Mouse (Mus musculus) retina, postnatal 1 day (tissue): Measurements from ENCODE around the gene Klre1.
A peak's percentile ranks its signal among the peaks of the same experiment; 100 is the strongest.

Experiments
- DNase-seq: peaks from one replicate; pipeline ENCODE4 v3.0.0-alpha.2; 2012

Klre1 gene

DNA sequence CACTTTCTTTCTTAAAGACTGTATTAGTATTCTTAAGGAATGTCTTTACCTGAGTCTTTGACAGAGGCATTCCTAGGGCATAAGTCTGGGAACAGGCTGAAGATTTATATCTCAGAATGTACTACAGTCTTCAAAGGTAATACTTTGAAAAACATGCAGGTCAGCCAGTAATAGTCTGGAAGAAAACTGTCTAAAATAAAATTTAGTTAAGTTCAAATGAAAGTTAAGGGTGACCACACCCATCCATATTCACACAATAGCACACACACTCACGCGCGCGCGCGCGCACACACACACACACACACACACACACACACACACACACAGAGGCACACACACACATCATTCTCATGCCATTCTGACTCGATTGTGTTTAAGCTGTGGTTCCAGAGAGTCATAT is at the start of gene Klre1:
Klre1 (plus strand) TSS at position 301 of the 400 bp plus-strand sequence.
- no peak for DNase-seq

DNA sequence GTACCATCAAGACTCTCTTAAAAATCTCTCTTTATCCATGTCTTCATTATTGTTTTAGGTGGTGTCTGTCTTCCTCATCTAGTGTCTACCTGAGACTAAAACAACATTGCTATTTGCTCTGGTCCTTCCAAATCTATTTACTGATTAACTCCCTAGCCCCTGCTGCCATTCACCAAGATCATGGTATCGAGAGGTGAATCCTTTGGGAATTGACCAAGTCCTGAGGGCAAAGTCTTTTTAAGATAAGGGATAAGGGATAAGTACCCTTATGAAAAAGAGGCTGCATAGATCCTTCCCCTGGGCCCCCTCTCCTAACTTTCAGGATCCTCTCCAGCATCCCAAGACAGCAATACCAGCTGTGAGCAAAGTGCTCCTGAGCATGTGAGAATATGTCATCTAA is 48.1 kb upstream of the Klre1 start:
- DNase-seq: no peak

DNA sequence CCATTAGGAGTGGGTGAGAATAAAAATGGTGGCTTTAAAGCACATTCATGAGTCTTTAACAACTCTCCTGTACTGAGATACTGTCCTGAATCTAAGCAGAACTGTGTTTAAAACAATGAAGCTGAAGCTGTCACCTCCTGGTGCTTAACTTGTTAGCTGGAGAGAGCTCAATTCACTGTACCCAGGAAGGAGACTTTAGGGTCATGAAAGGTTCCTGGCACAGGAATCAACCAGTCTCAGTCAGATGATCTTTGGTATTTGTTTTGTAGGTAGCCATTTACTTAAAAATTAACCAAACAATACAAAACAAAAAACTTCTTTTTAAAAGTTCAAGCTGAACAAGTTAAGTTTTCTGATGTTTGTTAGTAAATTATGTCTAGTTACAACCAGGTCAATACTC is 47.4 kb upstream of the Klre1 start:
- DNase-seq: no peak

DNA sequence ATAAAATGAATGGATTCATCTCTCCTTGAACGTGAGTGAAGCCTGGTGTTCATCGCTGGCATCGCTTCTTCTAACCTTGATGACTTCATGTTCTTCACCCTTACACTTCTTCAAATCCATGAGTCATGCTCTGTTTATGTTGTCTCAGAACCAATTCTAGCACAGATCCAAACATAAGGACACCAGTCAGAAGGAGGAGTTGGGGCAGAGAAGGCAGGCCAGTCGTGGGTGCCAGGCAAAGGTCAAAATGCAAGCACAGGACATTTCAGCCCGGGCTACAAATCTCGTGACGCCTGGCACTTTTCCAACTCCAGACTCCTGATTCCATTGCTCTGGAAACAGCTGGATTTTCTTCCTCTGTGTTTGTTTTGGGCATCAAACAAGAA is 45.2 kb upstream of the Klre1 start:
- peak; percentile 74 for DNase-seq

DNA sequence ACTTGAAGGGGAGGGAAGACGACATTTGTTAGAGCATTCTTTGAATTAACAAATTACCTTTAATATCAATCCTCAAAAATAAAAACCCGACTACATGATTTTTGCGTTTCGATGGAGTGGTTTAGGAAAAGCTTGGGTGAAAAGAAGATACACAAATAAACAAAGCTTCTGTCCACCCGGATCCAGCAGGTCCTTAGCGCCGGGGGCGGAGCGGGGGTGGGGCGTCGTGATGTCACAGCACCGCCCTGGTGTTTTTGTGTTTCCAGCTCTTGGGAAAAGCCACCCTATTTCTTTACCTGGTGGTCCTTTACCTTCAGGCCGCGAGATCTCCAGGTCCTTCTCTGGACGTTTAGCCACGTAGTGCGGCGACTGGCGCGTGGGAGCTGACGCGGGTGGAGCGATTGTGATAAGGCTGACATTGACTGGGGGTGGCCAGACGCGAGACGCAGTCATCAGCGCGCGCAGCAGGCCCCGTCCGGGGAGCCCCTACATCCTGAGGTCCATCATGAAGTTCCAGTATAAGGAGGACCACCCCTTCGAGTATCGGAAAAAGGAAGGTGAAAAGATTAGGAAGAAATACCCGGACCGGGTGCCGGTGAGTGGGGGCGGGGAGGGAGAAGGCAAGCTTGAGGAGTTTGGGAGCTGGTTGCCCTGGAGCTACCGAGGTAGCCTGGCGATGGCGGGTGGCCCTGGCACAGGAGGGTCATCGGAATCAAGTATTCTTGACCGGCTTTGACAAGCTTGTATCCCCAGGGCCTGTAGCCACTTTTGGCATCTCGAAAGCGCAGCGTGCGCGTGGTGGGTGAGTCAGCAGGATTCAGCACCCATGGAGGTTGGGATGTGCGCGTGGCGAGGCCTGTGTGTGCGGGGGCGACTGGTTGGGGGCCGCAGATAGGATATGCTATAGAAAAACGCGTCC is 44.5 kb upstream of the Klre1 start, which contains the start of gene Gabarapl1:
Gabarapl1 (plus strand) TSS at position 219 of the 919 bp plus-strand sequence.
- peak; percentile 80 for DNase-seq

DNA sequence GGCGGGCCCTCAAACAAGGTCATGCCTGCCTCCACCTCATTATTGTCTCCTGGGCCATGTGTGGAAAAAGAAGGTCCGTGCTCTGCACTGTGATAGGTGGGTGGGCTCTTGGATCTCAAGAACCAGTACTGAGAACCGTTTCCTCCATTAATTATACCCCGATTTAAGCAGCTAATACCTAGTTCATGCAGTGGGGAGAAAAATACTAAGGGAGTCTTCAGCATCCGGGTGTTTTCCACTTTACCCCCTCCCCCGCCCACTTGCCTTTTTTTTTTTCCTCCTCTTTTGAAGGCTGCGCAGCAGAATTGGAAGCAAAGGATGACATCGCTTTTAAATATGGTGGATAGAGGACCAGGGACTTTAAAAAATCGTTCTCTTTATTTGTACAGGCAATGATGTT is 43.6 kb upstream of the Klre1 start:
- DNase-seq: peak; percentile 57

DNA sequence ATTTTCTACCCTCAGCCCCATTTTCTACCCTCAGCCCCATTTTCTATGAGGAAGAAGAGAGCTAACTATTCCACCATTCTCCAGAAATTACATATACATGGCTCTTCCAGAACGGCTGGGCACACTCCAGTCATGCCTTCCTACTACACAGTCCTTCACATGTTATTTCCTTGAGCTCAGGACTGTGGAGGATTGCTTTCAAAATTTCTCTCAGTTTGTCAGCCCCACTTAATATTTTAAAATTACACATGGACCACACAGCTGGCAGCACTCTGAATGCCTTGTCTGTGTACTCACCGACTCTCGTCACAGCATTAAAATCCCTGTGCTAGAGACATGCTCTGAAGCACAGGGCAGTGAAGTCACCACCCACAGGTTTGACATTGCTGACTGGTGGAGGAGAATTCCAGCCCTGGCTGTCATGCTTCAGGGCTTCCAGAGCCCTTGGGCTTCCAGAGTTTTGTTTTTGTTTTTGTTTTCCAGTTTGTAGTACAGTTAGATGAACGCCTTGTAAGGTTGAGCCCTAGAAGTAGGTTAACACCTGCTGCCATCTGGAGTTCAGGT is 43.0 kb upstream of the Klre1 start:
- DNase-seq: peak; percentile 8

DNA sequence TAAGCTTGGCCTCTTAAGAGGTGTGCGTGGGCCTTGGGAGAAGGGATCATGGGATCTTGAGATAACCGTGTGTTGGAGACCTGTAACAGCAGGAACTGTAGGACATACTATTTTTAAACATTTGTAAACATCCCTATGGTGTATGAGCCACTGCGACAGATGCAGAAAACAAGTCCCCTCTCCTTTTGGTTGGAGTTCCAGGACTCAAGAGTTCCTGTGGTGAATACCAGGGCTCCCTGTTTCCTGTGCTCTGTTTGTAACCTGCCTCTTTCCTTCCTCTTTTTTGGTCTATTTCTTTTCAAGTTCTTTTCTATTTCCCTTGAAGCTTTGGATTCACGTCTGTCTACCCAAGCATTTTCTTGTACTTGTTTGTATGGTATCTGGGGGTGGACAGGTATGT is 42.0 kb upstream of the Klre1 start:
- DNase-seq: no peak

DNA sequence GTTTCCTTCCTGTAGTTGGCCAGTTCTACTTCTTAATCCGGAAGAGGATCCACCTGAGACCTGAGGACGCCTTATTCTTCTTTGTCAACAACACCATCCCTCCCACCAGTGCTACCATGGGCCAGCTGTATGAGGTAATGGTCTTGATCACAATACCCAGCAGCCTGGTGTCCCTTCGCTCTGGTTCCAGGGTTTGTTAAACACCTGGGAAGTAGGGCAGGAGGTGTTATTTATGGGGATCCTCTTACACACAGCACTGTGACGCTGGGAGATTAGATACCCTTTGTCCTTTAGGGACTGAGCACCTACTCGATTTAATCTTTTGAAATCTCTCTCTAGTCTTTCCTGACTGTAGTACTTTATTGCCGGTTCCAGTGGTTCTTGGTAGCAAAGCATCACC is 39.1 kb upstream of the Klre1 start:
- no peak for DNase-seq

DNA sequence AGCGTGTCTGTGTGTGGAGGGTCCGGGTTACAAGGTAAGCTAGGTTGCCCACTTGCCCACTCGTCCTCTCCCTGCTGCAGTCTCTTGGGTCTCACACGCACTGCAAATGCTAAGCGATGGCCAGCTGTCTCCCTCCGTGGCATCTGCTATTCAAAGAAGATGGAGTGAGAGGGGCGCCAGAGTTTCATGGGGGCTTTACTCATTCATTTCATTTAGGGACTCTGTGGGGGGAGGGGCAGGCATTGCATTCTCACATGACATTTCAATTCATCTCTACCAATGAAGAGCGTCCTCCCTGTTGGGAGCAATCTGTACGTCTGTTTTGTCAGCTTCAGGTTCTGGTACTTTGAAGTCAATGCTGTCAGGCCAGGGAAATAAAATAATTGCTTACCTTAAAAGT is 35.8 kb upstream of the Klre1 start:
- DNase-seq: no peak

DNA sequence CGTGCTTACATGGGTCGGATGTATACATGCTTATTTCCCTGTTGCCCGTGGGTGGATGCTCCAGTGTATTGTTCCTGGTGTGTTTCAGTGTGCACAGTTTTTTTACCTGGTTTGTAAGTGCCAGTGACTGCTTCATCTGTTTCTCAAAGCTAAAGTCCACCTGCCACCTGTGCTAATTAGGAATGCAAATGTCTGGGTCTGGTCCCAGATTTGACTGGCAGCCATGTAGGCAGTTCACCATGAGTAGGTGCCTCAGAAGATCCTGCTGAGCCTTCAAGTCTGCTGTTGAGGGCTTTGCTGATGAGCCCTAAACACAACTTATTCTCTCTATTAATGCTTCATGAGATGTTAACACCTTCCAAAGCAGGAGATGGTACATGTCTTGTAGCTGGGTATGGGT is 35.2 kb upstream of the Klre1 start:
- DNase-seq: no peak

DNA sequence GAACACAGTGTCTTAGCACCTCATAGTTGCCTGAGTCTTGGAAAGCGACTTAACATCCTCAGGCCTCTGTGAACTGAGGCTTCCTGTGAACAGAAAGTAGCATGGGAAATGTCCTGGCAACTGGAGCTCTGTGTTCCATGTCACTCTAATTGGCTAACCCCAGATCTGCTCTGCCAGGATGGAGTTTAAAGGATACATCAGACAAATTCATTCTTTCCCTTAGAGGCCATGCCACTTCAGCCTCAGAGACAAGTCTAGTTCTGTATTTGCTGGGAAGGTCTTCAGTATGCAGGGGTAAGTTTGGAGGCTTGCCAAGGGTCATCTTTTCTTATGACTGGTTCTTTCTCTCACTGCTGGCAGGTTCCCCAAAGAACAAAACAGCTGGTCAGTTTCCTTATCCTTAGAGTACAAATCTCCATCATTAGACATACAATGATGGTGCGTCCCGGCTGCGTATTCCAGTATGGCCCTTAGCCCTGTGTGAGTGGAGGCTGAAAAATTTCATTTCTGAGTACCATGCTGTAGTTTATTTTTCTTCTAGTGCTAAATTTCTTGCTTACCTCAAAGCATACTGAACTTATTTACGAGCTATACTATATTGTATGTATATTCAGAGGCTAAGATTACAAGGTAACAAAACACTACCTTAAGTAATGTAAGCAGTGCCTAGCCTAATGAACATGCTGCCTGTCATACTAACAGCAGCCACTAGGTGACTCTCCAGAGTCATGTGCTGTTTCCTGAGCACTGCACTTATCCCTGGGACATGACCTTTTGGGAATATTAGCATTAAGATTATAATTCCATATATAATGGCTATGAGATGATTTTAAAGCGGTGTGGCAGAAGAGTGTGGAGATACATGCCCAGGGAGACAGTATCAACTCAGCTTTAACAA is 33.7 kb upstream of the Klre1 start:
- DNase-seq: peak; percentile 74

DNA sequence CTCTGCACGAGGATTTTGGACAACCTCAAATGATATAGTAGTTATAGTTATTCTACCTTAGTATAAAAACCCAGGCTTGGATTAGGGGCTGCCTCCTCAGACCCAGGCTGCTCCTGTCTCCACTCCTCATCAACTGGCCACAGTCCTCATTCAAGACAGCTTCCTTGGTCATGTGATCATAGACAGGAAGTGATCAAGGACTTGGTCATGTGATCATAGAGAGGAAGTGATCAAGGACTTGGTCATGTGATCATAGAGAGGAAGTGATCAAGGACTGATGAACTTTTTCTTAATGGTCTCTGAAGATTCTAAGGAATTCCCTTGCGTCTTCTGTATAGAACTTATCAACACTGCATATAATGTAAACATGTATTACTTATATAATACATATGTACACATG is 30.4 kb upstream of the Klre1 start:
- no peak for DNase-seq

DNA sequence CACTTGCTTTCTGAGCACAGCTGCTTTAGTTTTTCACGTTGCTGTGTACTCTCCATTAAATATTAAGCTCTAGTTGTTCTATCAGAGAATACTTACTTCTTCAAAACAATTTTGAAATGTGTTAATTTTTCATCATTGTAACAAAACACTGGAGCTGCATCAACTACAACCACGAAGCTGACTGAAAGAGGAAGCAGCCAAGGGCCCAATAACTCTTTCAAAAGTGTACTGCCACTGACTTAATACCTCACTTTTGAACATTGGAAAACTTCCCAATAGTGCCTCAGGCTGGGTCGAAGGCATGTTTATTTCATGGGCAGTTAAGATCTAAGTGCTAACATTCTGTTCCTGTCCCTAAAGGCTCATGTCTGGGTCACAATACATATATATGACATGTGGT is 29.7 kb upstream of the Klre1 start:
- no peak for DNase-seq

DNA sequence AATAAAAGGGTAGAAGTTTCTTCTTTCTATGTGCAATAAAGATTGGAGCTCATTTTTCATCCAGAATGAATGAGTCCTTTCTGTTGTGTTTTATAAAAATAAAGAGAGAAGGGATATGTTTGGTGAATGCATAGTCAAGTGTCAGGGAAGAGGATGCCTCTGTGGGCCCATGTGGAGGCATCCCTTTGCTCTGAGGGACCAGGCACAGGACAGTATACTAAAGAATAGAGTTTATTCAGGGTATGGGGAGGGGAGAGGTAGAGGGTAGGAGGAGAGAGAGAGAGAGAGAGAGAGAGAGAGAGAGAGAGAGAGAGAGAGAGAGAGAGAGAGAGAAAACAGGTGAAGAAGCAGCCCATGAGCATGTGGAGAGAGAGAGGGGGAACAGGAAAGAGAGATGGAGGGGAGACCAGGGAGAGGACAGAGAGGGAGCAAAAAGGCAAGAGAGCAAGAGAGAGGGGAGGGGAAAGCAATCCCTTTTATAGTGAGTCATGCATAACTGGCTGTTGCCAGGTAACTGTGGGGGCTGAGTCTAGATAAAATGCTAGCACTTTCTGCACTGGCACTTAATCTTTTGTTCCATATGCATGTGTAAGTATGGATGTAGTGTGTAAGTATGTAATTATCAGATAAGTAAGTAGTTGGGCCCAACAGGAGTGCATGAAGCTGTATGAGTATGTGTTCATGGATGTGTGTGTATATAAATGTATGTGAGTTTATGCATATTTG is 20.2 kb upstream of the Klre1 start:
- DNase-seq: no peak

DNA sequence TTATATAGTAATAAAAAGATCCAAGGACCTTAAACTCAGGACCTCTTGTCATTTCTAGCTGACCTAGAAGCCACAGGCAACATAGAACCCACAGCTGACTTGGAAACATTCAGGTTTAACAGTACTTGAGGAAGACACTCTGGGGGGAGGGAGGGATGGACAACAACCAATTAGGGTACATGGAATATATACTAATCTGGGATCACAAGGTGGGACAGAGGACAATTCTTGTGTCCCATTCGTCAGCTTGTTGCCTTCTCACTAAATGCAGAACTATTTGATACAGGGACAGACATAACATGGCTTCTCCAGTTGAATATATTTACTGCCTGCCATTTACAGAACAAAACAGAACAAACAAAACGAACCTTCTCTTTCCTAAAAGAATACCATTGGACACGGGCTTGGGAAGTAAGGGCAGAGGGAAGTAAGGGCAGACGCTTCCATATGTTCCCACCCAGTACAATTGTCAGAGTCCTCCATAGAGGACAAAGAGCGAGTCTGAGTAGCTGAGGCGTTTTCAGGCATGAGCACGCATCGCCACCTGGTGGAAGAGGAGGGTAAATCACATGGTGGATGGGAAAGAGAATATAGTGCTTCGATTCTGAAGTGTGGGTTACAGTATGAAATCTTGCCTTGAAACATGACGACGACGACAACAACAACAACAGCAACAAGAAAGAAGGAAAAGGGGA is 18.6 kb upstream of the Klre1 start:
- DNase-seq: peak; percentile 83

DNA sequence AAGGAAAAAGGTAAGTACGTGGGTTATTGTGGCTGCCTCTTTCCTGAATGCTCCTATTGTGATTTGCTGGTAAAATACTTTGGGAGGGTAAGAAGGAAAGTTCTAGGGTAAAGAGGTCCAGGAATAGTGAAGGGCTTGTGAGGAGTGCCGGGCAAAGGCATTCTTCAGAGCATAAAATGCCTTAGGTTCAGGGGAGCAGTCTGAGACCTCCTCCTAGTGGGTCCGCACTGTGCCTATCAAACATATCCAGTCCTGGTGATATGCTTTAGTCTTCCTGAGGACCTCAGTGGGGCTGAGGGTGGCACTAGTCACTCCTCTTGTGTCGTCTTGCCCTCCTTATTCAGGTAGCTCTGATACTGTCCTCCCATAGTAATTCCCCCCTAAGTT is 18.1 kb upstream of the Klre1 start:
- no peak for DNase-seq

DNA sequence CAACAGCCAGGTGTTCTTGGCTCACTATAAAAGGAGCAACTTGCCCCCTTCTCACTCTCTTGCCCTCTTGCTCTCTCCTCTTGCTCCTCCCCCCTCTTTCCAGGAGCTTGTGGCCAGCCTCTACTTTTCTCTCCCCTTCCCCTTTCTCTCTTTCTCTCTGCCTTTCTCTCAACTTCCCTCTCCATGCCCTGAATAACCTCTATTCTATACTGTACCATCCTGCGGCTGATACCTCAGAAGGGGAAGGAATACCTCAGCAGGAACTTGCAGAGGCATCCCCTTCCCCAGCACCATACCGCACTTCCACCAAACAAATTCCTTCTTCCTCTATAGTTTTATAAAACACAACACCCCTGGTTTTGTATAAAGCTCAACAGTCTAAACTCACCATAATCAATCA is 12.4 kb upstream of the Klre1 start:
- DNase-seq: no peak

DNA sequence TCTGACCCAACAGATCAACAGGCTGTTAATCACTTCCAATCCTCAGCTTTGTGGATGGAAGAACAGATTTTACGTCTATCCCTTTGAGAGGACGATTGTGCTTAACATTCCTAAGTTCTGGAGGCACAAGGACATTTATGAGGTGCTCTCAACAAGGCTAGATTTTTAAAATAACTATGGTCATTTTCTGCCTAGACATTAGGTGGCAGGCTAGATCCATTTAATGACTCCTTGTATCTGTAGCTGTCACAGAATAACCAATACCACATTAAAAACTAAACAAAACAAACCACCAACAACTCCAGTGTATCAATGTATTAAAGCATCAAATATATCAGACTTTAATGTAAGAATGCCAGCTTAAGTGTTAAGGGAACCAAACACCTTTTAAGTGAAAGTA is 2.4 kb upstream of the Klre1 start:
- DNase-seq: no peak

DNA sequence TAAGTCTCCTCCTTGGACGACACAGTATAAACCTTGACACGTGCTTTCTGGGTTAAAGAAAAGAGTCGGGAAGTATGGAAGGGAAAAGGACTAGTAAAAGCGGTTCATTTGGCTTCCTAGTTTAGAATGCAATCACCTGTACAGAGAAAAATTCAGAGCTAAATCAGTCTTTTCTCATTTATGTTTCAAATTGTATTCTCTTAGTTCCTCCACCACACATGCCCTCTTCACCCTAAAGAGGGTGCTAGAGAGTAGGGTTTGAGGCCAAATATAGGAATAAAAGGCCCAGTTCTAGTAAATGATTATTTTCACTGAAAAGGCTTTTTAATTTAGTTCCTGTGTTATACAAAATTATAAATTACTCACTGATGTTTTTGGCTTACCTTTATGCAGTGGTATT is 3.6 kb downstream of the Klre1 start:
- no peak for DNase-seq

DNA sequence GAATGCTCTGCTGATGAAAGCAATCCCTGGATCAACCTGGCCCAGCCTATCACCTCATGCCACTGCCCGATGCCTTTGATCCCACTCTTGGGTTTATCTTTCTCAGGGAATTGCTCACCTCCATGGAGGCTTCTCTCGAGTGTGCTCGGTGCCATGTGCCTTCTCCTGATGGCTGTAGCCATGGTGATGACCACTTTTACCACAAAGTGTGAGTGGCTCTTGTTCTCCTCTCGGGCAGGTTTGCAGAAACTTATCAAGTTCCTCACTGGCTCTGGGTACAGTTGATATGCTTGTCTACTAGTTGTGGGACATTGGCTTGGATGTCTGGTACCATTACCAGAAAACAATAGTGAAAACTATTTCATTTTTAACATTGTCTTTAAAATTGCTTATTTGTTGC is 4.2 kb downstream of the Klre1 start:
- no peak for DNase-seq

DNA sequence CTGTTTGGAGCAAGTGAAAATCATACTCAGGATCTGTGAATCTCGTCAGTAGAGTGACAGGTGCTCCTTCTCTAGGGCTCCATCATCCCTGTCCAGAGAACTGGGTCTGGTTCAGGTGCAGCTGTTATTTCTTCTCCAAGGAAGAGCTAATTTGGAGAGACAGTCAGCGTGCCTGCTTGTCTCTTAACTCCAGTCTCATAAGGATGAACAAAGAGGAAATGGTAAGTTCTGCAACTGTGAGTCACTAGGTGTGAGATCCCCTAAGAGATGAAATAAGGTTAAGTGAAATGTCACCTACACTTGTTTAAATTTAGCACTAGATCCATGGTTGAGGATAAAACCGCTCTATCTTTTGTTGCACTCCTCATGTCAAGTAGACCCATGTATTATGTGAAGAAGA is 5.3 kb downstream of the Klre1 start:
- DNase-seq: no peak
